Mouse (Mus musculus) naive thymus-derived CD4-positive, alpha-beta T cell, adult 2 months (primary cell): ENCODE data around the gene Impdh2.

Experiments used
- DNase-seq: peaks from one replicate; pipeline ENCODE4 v3.0.0-alpha.2; 2011; ENCODE audit warnings: low read depth

Impdh2 gene

GRCm38 (mm10) chr9:108560227-108560841, at the start of gene Impdh2:
Gene Impdh2 (plus strand): TSS chr9:108560286.
- peak; percentile 99 for DNase-seq

- peak; percentile 99 for DNase-seq
Observed at GRCm38 (mm10) chr9:108516380-108517251, 43.5 kb upstream of the Impdh2 start, which contains the start of gene Qrich1. Gene Qrich1 (plus strand): TSS chr9:108516806.

- DNase-seq, result peak; percentile 88
Observed at GRCm38 (mm10) chr9:108517253-108517930, 42.7 kb upstream of the Impdh2 start.

GRCm38 (mm10) chr9:108517931-108518332, 42.2 kb upstream of the Impdh2 start:
- peak; percentile 85 for DNase-seq

- no peak for DNase-seq
Observed at GRCm38 (mm10) chr9:108521604-108522003, 38.5 kb upstream of the Impdh2 start.

- no peak for DNase-seq
Observed at GRCm38 (mm10) chr9:108523341-108523740, 36.7 kb upstream of the Impdh2 start.

- no peak for DNase-seq
Observed at GRCm38 (mm10) chr9:108525400-108525799, 34.7 kb upstream of the Impdh2 start.

- no peak for DNase-seq
Observed at GRCm38 (mm10) chr9:108530954-108531353, 29.1 kb upstream of the Impdh2 start.

GRCm38 (mm10) chr9:108531496-108531895, 28.6 kb upstream of the Impdh2 start:
- no peak for DNase-seq

GRCm38 (mm10) chr9:108540846-108541245, 19.2 kb upstream of the Impdh2 start:
- peak; percentile 65 for DNase-seq

GRCm38 (mm10) chr9:108545986-108546385, 14.1 kb upstream of the Impdh2 start:
- no peak for DNase-seq

- DNase-seq, result no peak
Observed at GRCm38 (mm10) chr9:108546875-108547274, 13.2 kb upstream of the Impdh2 start.

- DNase-seq, result no peak
Observed at GRCm38 (mm10) chr9:108559169-108559568, 917 bp upstream of the Impdh2 start.

- DNase-seq, result no peak
Observed at GRCm38 (mm10) chr9:108563671-108564070, 3.6 kb downstream of the Impdh2 start.

- no peak for DNase-seq
Observed at GRCm38 (mm10) chr9:108564131-108564530, 4.0 kb downstream of the Impdh2 start.

- peak; percentile 36 for DNase-seq
Observed at GRCm38 (mm10) chr9:108565881-108566814, 6.1 kb downstream of the Impdh2 start.

- DNase-seq, result peak; percentile 97
Observed at GRCm38 (mm10) chr9:108566815-108567776, 7.0 kb downstream of the Impdh2 start, which contains the start of gene Ndufaf3. Gene Ndufaf3 (minus strand): TSS chr9:108567434.

- DNase-seq, result no peak
Observed at GRCm38 (mm10) chr9:108567931-108568419, 7.9 kb downstream of the Impdh2 start.

- peak; percentile 15 for DNase-seq
Observed at GRCm38 (mm10) chr9:108568511-108568921, 8.4 kb downstream of the Impdh2 start.
